Mouse (Mus musculus): ENCODE results near the gene Cdkn2c.

DNA sequence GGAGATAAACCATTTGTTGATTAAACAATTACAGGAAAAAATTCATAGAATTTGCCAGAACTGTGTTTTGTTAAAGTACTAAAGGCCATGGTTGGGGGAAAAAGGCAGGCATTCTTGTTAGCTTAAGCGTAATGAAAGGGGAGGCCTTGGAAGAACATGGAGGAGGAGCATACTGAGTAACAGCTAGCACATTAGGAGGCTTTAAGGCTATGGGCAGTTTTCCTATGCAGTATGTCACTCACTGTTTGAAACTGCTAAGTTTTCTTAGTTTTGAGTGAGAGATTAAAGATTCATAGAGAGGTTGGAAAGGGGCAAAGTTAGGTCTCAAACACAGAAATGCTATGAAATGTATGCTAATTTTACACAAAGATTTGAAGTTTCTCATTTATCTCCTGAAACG, 7.1 kb upstream of the Cdkn2c start:
- TF ChIP-seq CTCF (IDR thresholded peaks at IDR 0.05; ENCODE audit: control insufficient read depth, insufficient read depth, insufficient read length) (no peak), FOSL1 (IDR thresholded peaks at IDR 0.05; ENCODE audit: insufficient read depth, low read length, poor library complexity, severe bottlenecking) (no peak)

All from C2C12 (cell line).